Mouse (Mus musculus): ENCODE data around the gene 4931429L15Rik. TPM values are rescaled to one million over a fixed set of nuclear protein-coding genes. Genes with fewer than 3 reads are reported as not detected.
"Not testable (repeated sequence)": the region's sequence is repeated elsewhere in the genome, so short reads cannot be mapped to it uniquely, and the experiment has no call there.

4931429L15Rik gene
- polyA plus RNA-seq, 1 experiment from 2014 or later = 0.15 TPM

DNA sequence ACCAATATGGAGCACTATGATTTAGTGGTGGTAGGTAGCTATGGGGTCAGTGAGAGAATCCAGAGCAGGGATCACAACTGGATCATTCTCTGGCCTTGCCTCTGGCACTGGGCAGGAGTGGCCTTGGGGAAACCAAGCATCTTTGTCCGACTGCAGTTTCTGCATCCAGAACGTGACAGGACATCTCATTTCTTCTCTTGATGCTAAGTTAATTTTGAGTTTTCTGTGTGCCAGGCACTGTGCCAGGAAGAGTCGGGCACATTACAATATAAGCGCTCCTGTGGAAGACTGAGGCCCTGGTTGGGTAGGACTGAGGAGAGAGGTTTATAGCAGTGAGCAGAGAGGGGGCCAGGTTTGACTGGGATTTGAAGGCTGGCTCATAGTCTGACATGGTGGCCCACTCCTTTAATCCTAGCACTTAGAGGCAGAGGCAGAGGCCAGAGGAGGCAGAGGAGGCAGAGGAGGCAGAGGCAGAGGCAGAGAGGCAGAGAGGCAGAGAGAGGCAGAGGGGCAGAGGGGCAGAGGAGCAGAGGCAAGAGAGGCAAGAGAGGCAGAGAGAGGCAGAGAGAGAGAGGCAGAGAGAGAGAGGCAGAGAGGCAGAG lies 19.4 kb upstream of the 4931429L15Rik start:
- peaks cover 9% of the 10 kb centered on the region; the same call in 1 of the 2 replicates for H3K4me1 ChIP-seq (replicated peaks; ENCODE audit: control insufficient read depth, insufficient read depth, low read length)
- no peak for DNase-seq (ENCODE audit: low spot score)

GRCm38 (mm10) chr9:46338384-46338783 lies 18.6 kb upstream of the 4931429L15Rik start:
- no peaks in the 10 kb centered on the region for H3K9me3 ChIP-seq (ENCODE audit: control insufficient read depth, low read length)
- ATAC-seq (ENCODE audit: low FRiP score) = peak; percentile 75
- no peak overlapping the region for H3K9ac ChIP-seq (ENCODE audit: low read depth, low read length)
- no peak for DNase-seq (ENCODE audit: low spot score)
- H3K4me3 ChIP-seq (ENCODE audit: low read depth, low read length) = no peak overlapping the region
- no peaks in the 10 kb centered on the region for H3K36me3 ChIP-seq (ENCODE audit: control insufficient read depth, insufficient read depth, low read length)
- peaks cover 9% of the 10 kb centered on the region; the same call in 1 of the 2 replicates for H3K4me1 ChIP-seq (replicated peaks; ENCODE audit: control insufficient read depth, insufficient read depth, low read length)
- H3K27ac ChIP-seq (ENCODE audit: low read depth, low read length) = no peak overlapping the region
- H3K27me3 ChIP-seq (ENCODE audit: control insufficient read depth, insufficient read depth, low read length) = 0 out of 2 replicates have a peak, but pooled peaks cover 3% of the 10 kb centered on the region
- H3K4me2 ChIP-seq (replicated peaks; ENCODE audit: low read depth, low read length) = no peak overlapping the region
- 26% methylated on average over 4 of the region's 4 CpGs for WGBS

More for the DNA sequence above, 19.4 kb upstream of the 4931429L15Rik start:
- no peak overlapping the region for H3K27ac ChIP-seq (ENCODE audit: low read depth, low read length)
- 82% methylated on average over 4 of the region's 4 CpGs for WGBS
- H3K4me2 ChIP-seq (replicated peaks; ENCODE audit: low read depth, low read length) = no peak overlapping the region
- H3K36me3 ChIP-seq (ENCODE audit: control insufficient read depth, insufficient read depth, low read length) = no peaks in the 10 kb centered on the region
- H3K27me3 ChIP-seq (ENCODE audit: control insufficient read depth, insufficient read depth, low read length) = 0 out of 2 replicates have a peak, but pooled peaks cover 3% of the 10 kb centered on the region
- no peak overlapping the region for H3K9ac ChIP-seq (ENCODE audit: low read depth, low read length)
- ATAC-seq (ENCODE audit: low FRiP score) = no peak
- no peak overlapping the region for H3K4me3 ChIP-seq (ENCODE audit: low read depth, low read length)
- H3K9me3 ChIP-seq (ENCODE audit: control insufficient read depth, low read length) = no peaks in the 10 kb centered on the region

- no peak overlapping the region for H3K9ac ChIP-seq (ENCODE audit: low read depth, low read length)
- DNase-seq (ENCODE audit: low spot score) (peak; percentile 67), ATAC-seq (ENCODE audit: low FRiP score) (peak; percentile 87)
- no peak overlapping the region for H3K4me2 ChIP-seq (replicated peaks; ENCODE audit: low read depth, low read length)
- H3K9me3 ChIP-seq (ENCODE audit: control insufficient read depth, low read length) = no peaks in the 10 kb centered on the region
- no peak overlapping the region for H3K4me3 ChIP-seq (ENCODE audit: low read depth, low read length)
- H3K27ac ChIP-seq (ENCODE audit: low read depth, low read length) = no peak overlapping the region
- H3K4me1 ChIP-seq (replicated peaks; ENCODE audit: control insufficient read depth, insufficient read depth, low read length) = peaks cover 9% of the 10 kb centered on the region; the same call in 1 of the 2 replicates
- 0 out of 2 replicates have a peak, but pooled peaks cover 3% of the 10 kb centered on the region for H3K27me3 ChIP-seq (ENCODE audit: control insufficient read depth, insufficient read depth, low read length)
- no peaks in the 10 kb centered on the region for H3K36me3 ChIP-seq (ENCODE audit: control insufficient read depth, insufficient read depth, low read length)
- 0% methylated on average over 3 of the region's 3 CpGs for WGBS
Observed at GRCm38 (mm10) chr9:46337852-46338291, 18.1 kb upstream of the 4931429L15Rik start.

DNA sequence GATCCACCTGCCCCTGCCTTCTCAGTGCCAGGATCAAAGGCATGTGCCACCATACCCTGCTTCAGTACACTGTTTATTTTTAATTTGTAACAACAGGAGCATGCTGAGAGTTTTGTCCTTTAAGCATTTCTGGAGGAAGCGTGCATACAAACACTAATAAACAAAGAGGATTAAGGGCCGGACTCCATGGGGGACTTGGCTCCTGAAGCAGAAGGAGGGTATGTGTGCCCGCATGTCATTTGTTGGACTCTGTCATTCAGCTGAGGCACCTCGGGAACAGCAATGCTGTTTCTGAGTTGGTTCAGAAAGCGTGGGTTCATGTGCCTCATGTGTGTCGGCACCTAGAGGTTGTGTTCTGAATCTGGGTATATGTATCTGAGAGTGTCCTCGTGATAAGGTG lies 17.5 kb upstream of the 4931429L15Rik start:
- H3K4me2 ChIP-seq (replicated peaks; ENCODE audit: low read depth, low read length) = no peak overlapping the region

GRCm38 (mm10) chr9:46336294-46336693 lies 16.5 kb upstream of the 4931429L15Rik start:
- not testable (repeated sequence) for H3K4me2 ChIP-seq (replicated peaks; ENCODE audit: low read depth, low read length); ATAC-seq (ENCODE audit: low FRiP score); H3K9ac ChIP-seq (ENCODE audit: low read depth, low read length); H3K4me3 ChIP-seq (ENCODE audit: low read depth, low read length); DNase-seq (ENCODE audit: low spot score); H3K9me3 ChIP-seq (ENCODE audit: control insufficient read depth, low read length); H3K27ac ChIP-seq (ENCODE audit: low read depth, low read length); H3K4me1 ChIP-seq (replicated peaks; ENCODE audit: control insufficient read depth, insufficient read depth, low read length); H3K27me3 ChIP-seq (ENCODE audit: control insufficient read depth, insufficient read depth, low read length); H3K36me3 ChIP-seq (ENCODE audit: control insufficient read depth, insufficient read depth, low read length)
- 62% methylated on average over 12 of the region's 14 CpGs for WGBS

More for the DNA sequence above, 17.5 kb upstream of the 4931429L15Rik start:
- ATAC-seq (ENCODE audit: low FRiP score) = no peak
- no peak for DNase-seq (ENCODE audit: low spot score)
- H3K4me1 ChIP-seq (replicated peaks; ENCODE audit: control insufficient read depth, insufficient read depth, low read length) = peaks cover 9% of the 10 kb centered on the region; the same call in 1 of the 2 replicates
- no peaks in the 10 kb centered on the region for H3K36me3 ChIP-seq (ENCODE audit: control insufficient read depth, insufficient read depth, low read length)
- no peak overlapping the region for H3K9ac ChIP-seq (ENCODE audit: low read depth, low read length)
- no peaks in the 10 kb centered on the region for H3K9me3 ChIP-seq (ENCODE audit: control insufficient read depth, low read length)
- no peak overlapping the region for H3K27ac ChIP-seq (ENCODE audit: low read depth, low read length)
- WGBS = 66% methylated on average over 7 of the region's 7 CpGs
- 0 out of 2 replicates have a peak, but pooled peaks cover 3% of the 10 kb centered on the region for H3K27me3 ChIP-seq (ENCODE audit: control insufficient read depth, insufficient read depth, low read length)
- no peak overlapping the region for H3K4me3 ChIP-seq (ENCODE audit: low read depth, low read length)

- no peaks in the 10 kb centered on the region for H3K9me3 ChIP-seq (ENCODE audit: control insufficient read depth, low read length)
- H3K4me1 ChIP-seq (replicated peaks; ENCODE audit: control insufficient read depth, insufficient read depth, low read length) = peaks cover 9% of the 10 kb centered on the region; the same call in 1 of the 2 replicates
- H3K4me2 ChIP-seq (replicated peaks; ENCODE audit: low read depth, low read length) = no peak overlapping the region
- DNase-seq (ENCODE audit: low spot score) = no peak
- no peaks in the 10 kb centered on the region for H3K36me3 ChIP-seq (ENCODE audit: control insufficient read depth, insufficient read depth, low read length)
- 0 out of 2 replicates have a peak, but pooled peaks cover 3% of the 10 kb centered on the region for H3K27me3 ChIP-seq (ENCODE audit: control insufficient read depth, insufficient read depth, low read length)
- WGBS = 71% methylated on average over 10 of the region's 10 CpGs
- ATAC-seq (ENCODE audit: low FRiP score) = no peak
- no peak overlapping the region for H3K27ac ChIP-seq (ENCODE audit: low read depth, low read length)
- no peak overlapping the region for H3K4me3 ChIP-seq (ENCODE audit: low read depth, low read length)
- no peak overlapping the region for H3K9ac ChIP-seq (ENCODE audit: low read depth, low read length)
Observed at GRCm38 (mm10) chr9:46335461-46335995, 15.7 kb upstream of the 4931429L15Rik start.

- no peaks in the 10 kb centered on the region for H3K36me3 ChIP-seq (ENCODE audit: control insufficient read depth, insufficient read depth, low read length)
- no peak overlapping the region for H3K9ac ChIP-seq (ENCODE audit: low read depth, low read length)
- no peaks in the 10 kb centered on the region for H3K9me3 ChIP-seq (ENCODE audit: control insufficient read depth, low read length)
- ATAC-seq (ENCODE audit: low FRiP score) = no peak
- WGBS = 36% methylated on average over 26 of the region's 26 CpGs
- no peak overlapping the region for H3K27ac ChIP-seq (ENCODE audit: low read depth, low read length)
- 0 out of 2 replicates have a peak, but pooled peaks cover 3% of the 10 kb centered on the region for H3K27me3 ChIP-seq (ENCODE audit: control insufficient read depth, insufficient read depth, low read length)
- no peak overlapping the region for H3K4me2 ChIP-seq (replicated peaks; ENCODE audit: low read depth, low read length)
- no peak for DNase-seq (ENCODE audit: low spot score)
- H3K4me1 ChIP-seq (replicated peaks; ENCODE audit: control insufficient read depth, insufficient read depth, low read length) = peaks cover 9% of the 10 kb centered on the region; the same call in 1 of the 2 replicates
- H3K4me3 ChIP-seq (ENCODE audit: low read depth, low read length) = no peak overlapping the region
Observed at GRCm38 (mm10) chr9:46334471-46335025, 14.8 kb upstream of the 4931429L15Rik start.

DNA sequence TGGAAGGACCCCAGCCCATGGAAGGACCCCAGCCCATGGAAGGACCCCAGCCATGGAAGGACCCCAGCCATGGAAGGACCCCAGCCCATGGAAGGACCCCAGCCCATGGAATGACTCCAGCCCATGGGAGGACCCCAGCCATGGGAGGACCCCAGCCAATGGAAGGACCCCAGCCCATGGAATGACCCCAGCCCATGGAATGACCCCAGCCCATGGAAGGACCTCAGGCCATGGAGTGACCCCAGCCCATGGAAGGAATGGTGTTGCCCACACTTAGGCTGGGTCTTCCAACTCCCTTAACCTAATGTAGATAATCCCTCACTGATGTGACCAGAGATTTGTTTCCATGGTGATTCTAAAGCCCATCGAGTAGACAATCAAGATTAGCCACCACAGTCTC lies 11.5 kb upstream of the 4931429L15Rik start:
- no peak for ATAC-seq (ENCODE audit: low FRiP score)
- H3K27me3 ChIP-seq (ENCODE audit: control insufficient read depth, insufficient read depth, low read length) = 0 out of 2 replicates have a peak, but pooled peaks cover 3% of the 10 kb centered on the region

More for the DNA sequence above, 11.5 kb upstream of the 4931429L15Rik start:
- DNase-seq (ENCODE audit: low spot score) = no peak
- Histone ChIP-seq H3K4me3 (ENCODE audit: low read depth, low read length) (no peak overlapping the region), H3K36me3 (ENCODE audit: control insufficient read depth, insufficient read depth, low read length) (no peaks in the 10 kb centered on the region), H3K9me3 (ENCODE audit: control insufficient read depth, low read length) (no peaks in the 10 kb centered on the region), H3K27ac (ENCODE audit: low read depth, low read length) (no peak overlapping the region), H3K4me2 (replicated peaks; ENCODE audit: low read depth, low read length) (no peak overlapping the region), H3K4me1 (replicated peaks; ENCODE audit: control insufficient read depth, insufficient read depth, low read length) (peaks cover 5% of the 10 kb centered on the region; the same call in 1 of the 2 replicates), H3K9ac (ENCODE audit: low read depth, low read length) (no peak overlapping the region)
- 95% methylated on average over 1 of the region's 1 CpGs for WGBS

All from hindbrain, embryonic 11.5 days (tissue).